Mouse (Mus musculus) megakaryocyte, embryonic 14.5 days (primary cell): Measurements from ENCODE around the gene Fam76b.

ENCODE experiments used
- FLI1 ChIP-seq: IDR thresholded peaks from 2 replicates; pipeline ENCODE4 v1.6.1; 2012; ENCODE audit warnings: low read length, inconsistent platforms, mixed read lengths
- GATA1 ChIP-seq: IDR thresholded peaks from 3 replicates; pipeline ENCODE4 v1.6.1; 2012; ENCODE audit warnings: mixed read lengths, low read length, inconsistent platforms, borderline replicate concordance

- no peak for TF ChIP-seq GATA1
- no peak for TF ChIP-seq FLI1
Observed at GRCm38 (mm10) chr9:13806854-13807253, 20.7 kb upstream of the Fam76b start.
